Mouse (Mus musculus) lung, postnatal 36 days (tissue): ENCODE data around the gene Lrch3.
A peak's percentile ranks its signal among the peaks of the same experiment; 100 is the strongest.
"Not testable (repeated sequence)": the region's sequence is repeated elsewhere in the genome, so short reads cannot be mapped to it uniquely, and the experiment has no call there.

ENCODE experiments used
- DNase-seq: peaks from one replicate; pipeline ENCODE4 v3.0.0; 2022; ENCODE audit warnings: mixed read lengths

Lrch3 gene

GRCm38 (mm10) chr16:33056786-33057185 is 142.9 kb downstream of the Lrch3 start:
- DNase-seq: no peak

- DNase-seq: no peak
These were observed 144.1 kb downstream of the Lrch3 start for GRCm38 (mm10) chr16:33058033-33058432.

- not testable (repeated sequence) for DNase-seq
These were observed 144.8 kb downstream of the Lrch3 start for GRCm38 (mm10) chr16:33058656-33059055.

GRCm38 (mm10) chr16:33059471-33059870 is 145.6 kb downstream of the Lrch3 start:
- DNase-seq: no peak

GRCm38 (mm10) chr16:33060926-33061325 is 147.0 kb downstream of the Lrch3 start:
- DNase-seq: no peak

GRCm38 (mm10) chr16:33061400-33061799 is 147.5 kb downstream of the Lrch3 start:
- DNase-seq: no peak

- peak; percentile 92 for DNase-seq
These were observed 148.3 kb downstream of the Lrch3 start, which contains the start of gene Lmln for GRCm38 (mm10) chr16:33062024-33062681. TSS of gene Lmln (plus strand) at chr16:33062521.

- peak; percentile 47 for DNase-seq
These were observed 148.8 kb downstream of the Lrch3 start for GRCm38 (mm10) chr16:33062682-33063131.

GRCm38 (mm10) chr16:33063267-33063666 is 149.4 kb downstream of the Lrch3 start:
- DNase-seq: no peak

GRCm38 (mm10) chr16:33064636-33065035 is 150.7 kb downstream of the Lrch3 start:
- DNase-seq: no peak
